Mouse (Mus musculus) liver, adult 2 months (tissue): ENCODE results near the gene Snn. TPM values are rescaled to one million over a fixed set of nuclear protein-coding genes. Genes with fewer than 3 reads are reported as not detected.

Experiments
- DNase-seq: peaks from one replicate; pipeline ENCODE4 v3.0.0-alpha.2; 2011; ENCODE audit warnings: low read depth, low spot score; ENCODE audit errors: extremely low read depth
- H3K27ac ChIP-seq: fragments of 200-500 bp; replicated peaks from 2 replicates; pipeline ENCODE4 v1.5.1; 2012; ENCODE audit warnings: low read depth, mild to moderate bottlenecking, control low read depth, inconsistent platforms, low read length; ENCODE audit not compliant: insufficient read depth
- H3K27me3 ChIP-seq: fragments of 200-500 bp; 2 replicates; pipeline ENCODE4 v1.6.1; 2012; ENCODE audit warnings: mild to moderate bottlenecking, moderate library complexity, low read length, inconsistent platforms; ENCODE audit not compliant: control insufficient read depth, insufficient read depth
- H3K36me3 ChIP-seq: fragments of 200-500 bp; 2 replicates; pipeline ENCODE4 v1.6.1; 2012; ENCODE audit warnings: low read length, inconsistent platforms; ENCODE audit not compliant: control insufficient read depth, insufficient read depth
- H3K4me1 ChIP-seq: fragments of 200-500 bp; 2 replicates; pipeline ENCODE4 v1.6.1; 2011; ENCODE audit warnings: low read length; ENCODE audit not compliant: control insufficient read depth, insufficient read depth
- H3K4me3 ChIP-seq: fragments of 200-500 bp; 2 replicates; pipeline ENCODE4 v1.5.1; 2011; ENCODE audit warnings: low read depth, mild to moderate bottlenecking, control low read depth, low read length, moderate library complexity; ENCODE audit not compliant: insufficient read depth
- H3K79me2 ChIP-seq: fragments of 200-500 bp; 2 replicates; pipeline ENCODE4 v1.6.1; 2012; ENCODE audit warnings: inconsistent platforms, mild to moderate bottlenecking, low read length, moderate library complexity; ENCODE audit not compliant: control insufficient read depth, insufficient read depth
- H3K9ac ChIP-seq: fragments of 200-500 bp; 2 replicates; pipeline ENCODE4 v1.6.1; 2012; ENCODE audit warnings: low read depth, mild to moderate bottlenecking, control low read depth, inconsistent platforms, low read length
- CTCF ChIP-seq: fragments of 200-500 bp; IDR thresholded peaks from 2 replicates; pipeline ENCODE4 v1.5.1; 2011; ENCODE audit warnings: low read depth, low read length, control low read depth
- POLR2A ChIP-seq: fragments of 200-500 bp; IDR thresholded peaks from 2 replicates; pipeline ENCODE4 v1.6.1; 2011; ENCODE audit warnings: low read length, control low read depth; ENCODE audit not compliant: insufficient read depth; ENCODE audit errors: extremely low read depth
- WGBS: fragments of 180-500 bp; shearing (Covaris S2); methylation state at CpG from one replicate; pipeline ENCODE4 v1.1.7; 2018; 5-methylcytosine and 5-hydroxymethylcytosine counted together
- polyA plus RNA-seq: library from polyadenylated mRNA; depleted of rRNA; stranded (reverse); fragments of >200 nt; gene quantifications from 2 replicates; pipeline ENCODE4 v1.2.3, GENCODE M21; 2012
- total RNA-seq: library from RNA; depleted of rRNA; stranded (reverse); fragments of >200 nt; gene quantifications from 2 replicates; pipeline ENCODE4 v1.2.3, GENCODE M21; 2014

The Snn gene
- total and polyA plus RNA-seq, 2 experiments, result 1.0 to 2.5 TPM

DNA sequence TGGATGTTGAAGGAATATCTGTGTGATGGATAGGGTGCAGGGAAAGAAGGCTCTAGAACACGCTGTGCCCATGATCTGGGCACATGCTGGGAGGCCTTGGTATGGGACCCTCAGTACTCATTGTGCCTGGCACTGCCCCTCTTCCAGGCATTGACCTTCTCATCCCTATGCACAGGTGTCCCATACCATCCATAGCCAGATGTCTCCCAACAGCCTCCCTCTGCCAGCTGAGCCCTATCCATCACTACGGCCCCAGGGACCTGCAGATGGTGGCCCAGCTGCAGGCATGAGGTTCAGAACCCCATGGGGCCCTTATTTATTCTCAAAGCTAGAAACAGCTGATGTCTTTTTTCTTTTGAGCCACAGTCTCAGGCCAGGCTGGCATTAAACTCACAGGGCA is 20.1 kb upstream of the Snn start:
- Histone ChIP-seq H3K36me3 (no peaks in the 10 kb centered on the region), H3K9ac (no peak overlapping the region), H3K79me2 (no peaks in the 10 kb centered on the region), H3K27ac (no peak overlapping the region), H3K27me3 (no peaks in the 10 kb centered on the region), H3K4me3 (no peak overlapping the region), H3K4me1 (no peaks in the 10 kb centered on the region; the same call in 1 of the 2 replicates)
- TF ChIP-seq POLR2A (no peak), CTCF (no peak)
- WGBS, result 92% methylated on average over 2 of the region's 2 CpGs
- DNase-seq, result no peak

DNA sequence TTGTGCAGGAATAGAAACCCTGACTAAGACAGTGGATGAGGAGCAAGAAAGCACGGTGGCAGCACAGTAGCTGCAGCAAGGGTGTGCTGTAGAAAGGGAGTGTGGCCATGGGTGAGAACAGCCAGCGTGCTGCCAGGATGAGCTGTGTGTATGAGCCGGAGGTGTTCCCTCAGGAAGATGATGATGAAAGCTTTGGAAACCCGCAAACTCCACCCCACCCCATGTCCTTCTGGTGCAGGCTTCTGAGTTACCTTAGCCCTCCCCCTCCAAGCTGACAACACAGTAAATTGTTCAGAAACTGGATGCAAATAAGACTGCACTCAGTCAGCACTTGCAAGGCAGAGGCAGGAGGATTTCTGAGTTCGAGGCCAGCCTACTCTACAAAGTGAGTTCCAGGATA is 17.5 kb upstream of the Snn start:
- no peak for DNase-seq
- TF ChIP-seq POLR2A (no peak), CTCF (no peak)
- Histone ChIP-seq H3K9ac (no peak overlapping the region), H3K27ac (no peak overlapping the region), H3K4me1 (no peaks in the 10 kb centered on the region; the same call in 1 of the 2 replicates), H3K27me3 (no peaks in the 10 kb centered on the region), H3K79me2 (no peaks in the 10 kb centered on the region), H3K4me3 (no peak overlapping the region), H3K36me3 (no peaks in the 10 kb centered on the region)
- WGBS, result 82% methylated on average over 5 of the region's 5 CpGs

DNA sequence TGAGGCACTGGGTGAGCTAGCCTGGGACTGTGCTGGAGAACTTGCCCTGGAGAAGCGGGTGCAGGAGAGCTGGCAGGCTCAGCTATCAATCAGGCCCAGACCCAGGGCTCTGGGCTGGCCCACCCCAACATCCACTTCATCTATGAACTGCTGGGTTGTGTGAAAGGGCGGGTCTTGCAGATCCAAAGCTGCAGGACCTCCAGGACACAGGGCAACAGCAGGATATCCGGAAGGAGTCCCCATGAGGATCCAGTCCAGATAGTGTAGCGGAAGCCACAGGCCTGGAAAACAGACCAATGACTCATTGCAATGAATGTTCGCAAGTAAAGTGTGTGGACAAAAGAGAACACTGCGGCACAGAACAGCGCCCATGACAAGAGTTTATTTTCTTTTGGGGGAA is 14.3 kb upstream of the Snn start:
- no peak for DNase-seq
- H3K27ac ChIP-seq, result no peak overlapping the region
- H3K36me3 ChIP-seq, result no peaks in the 10 kb centered on the region
- no peak for TF ChIP-seq POLR2A
- TF ChIP-seq CTCF, result no peak
- H3K9ac ChIP-seq, result no peak overlapping the region
- 72% methylated on average over 7 of the region's 7 CpGs for WGBS
- no peaks in the 10 kb centered on the region for H3K79me2 ChIP-seq
- no peaks in the 10 kb centered on the region; the same call in 1 of the 2 replicates for H3K4me1 ChIP-seq
- H3K27me3 ChIP-seq, result no peaks in the 10 kb centered on the region
- H3K4me3 ChIP-seq, result no peak overlapping the region

DNA sequence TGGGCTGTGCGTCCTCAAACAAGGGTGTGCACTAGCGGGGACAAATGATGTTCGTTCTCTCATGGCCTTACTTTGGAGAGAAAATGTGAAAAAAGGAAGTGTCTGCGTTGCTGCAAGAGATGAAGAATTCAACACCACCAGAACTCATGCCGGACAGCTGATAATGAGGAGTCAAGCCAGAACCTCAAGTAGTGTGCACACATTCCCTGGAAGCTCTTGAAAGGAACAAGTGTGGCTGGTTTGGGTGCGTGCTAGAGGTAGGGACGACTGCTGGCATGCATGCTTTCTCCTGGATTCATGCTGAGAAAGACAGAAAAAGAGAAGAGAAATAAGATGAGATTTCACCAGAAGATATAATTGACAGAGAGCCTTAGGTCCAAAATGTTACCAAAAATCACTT is 13.6 kb upstream of the Snn start:
- H3K27me3 ChIP-seq, result no peaks in the 10 kb centered on the region
- no peak overlapping the region for H3K9ac ChIP-seq
- H3K4me1 ChIP-seq, result no peaks in the 10 kb centered on the region; the same call in 1 of the 2 replicates
- WGBS, result 80% methylated on average over 7 of the region's 7 CpGs
- H3K4me3 ChIP-seq, result no peak overlapping the region
- H3K27ac ChIP-seq, result no peak overlapping the region
- H3K36me3 ChIP-seq, result no peaks in the 10 kb centered on the region
- no peaks in the 10 kb centered on the region for H3K79me2 ChIP-seq
- no peak for DNase-seq
- TF ChIP-seq POLR2A (no peak), CTCF (no peak)

DNA sequence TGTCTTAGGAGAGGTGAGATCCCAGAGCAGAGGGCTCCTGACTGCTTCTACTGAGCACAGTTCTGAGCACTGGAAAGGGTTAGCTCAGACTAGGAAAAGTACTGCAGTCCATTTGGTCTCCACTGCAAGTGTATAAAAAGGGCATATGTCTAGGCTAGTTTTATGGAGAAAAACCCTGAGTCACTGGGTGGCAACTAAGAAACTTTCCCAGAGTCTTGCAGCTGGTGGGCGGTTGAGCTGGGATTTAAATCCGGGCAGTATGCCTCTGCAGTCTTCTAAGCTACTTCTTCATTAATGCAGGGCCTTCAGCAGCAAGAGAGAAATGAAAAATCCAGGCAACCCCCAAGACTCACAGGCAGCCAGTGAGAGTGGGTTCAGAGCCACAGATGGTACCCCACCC is 10.5 kb upstream of the Snn start:
- TF ChIP-seq POLR2A (no peak), CTCF (no peak)
- DNase-seq, result no peak
- Histone ChIP-seq H3K27me3 (no peaks in the 10 kb centered on the region), H3K36me3 (no peaks in the 10 kb centered on the region), H3K4me3 (no peak overlapping the region), H3K27ac (no peak overlapping the region), H3K4me1 (no peaks in the 10 kb centered on the region), H3K9ac (no peak overlapping the region), H3K79me2 (no peaks in the 10 kb centered on the region)
- 97% methylated on average over 2 of the region's 2 CpGs for WGBS

DNA sequence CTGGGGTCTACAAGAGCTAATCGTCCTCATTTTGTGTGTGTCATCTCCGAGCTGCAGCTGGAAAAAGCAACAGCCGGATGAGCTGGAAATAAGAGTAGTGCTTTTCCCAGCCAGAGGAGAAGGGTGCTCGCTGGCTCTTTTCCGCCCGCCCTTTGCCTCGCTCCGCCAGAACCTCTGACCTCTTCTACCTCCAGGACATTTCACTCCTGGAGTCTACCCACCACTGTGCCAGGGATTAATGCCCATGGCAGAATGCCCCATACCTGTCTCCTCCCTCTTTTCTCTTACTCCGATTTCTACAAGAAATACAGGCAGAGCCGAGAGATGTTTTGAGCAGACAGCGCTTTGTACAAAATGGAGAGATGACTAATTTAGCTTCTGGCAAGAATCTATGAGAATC is 9.6 kb upstream of the Snn start:
- no peaks in the 10 kb centered on the region for H3K27me3 ChIP-seq
- no peak overlapping the region for H3K4me3 ChIP-seq
- no peak overlapping the region for H3K27ac ChIP-seq
- no peaks in the 10 kb centered on the region for H3K36me3 ChIP-seq
- no peaks in the 10 kb centered on the region for H3K4me1 ChIP-seq
- H3K9ac ChIP-seq, result no peak overlapping the region
- no peaks in the 10 kb centered on the region for H3K79me2 ChIP-seq
- no peak for TF ChIP-seq CTCF
- no peak for TF ChIP-seq POLR2A
- 69% methylated on average over 11 of the region's 11 CpGs for WGBS
- peak; percentile 84 for DNase-seq
